Comparison of ENCODE assay signal across 8 mouse cellular contexts in genomic region chr5:115349225-115349555, GRCm38 (mm10). TPM values are rescaled to one million over a fixed set of nuclear protein-coding genes. Genes with fewer than 3 reads are reported as not detected.
A peak's percentile ranks its signal among the peaks of the same experiment; 100 is the strongest.
DNase-seq lines count a peak whose midpoint lies in the region; TF ChIP-seq lines count a peak whose summit lies in the region.

No protein-coding gene starts in this region.

- no peak for TF ChIP-seq POLR2A in ES-Bruce4 (IDR thresholded peaks at IDR 0.05; ENCODE audit: insufficient read depth, low read length)

- H3K9ac ChIP-seq in ES-Bruce4 (ENCODE audit: low read depth, poor library complexity, severe bottlenecking), result peak overlapping the region; percentile 65

- H3K4me3 ChIP-seq in heart, embryonic 10.5 days, result peak overlapping the region; percentile 94
- peak overlapping the region; percentile 69 for H3K4me3 ChIP-seq in ES-Bruce4 (ENCODE audit: low read depth, low read length)
- peak overlapping the region; percentile 75 for H3K4me3 ChIP-seq in hindbrain, embryonic 10.5 days
- H3K4me3 ChIP-seq in megakaryocyte, embryonic 14.5 days (replicated peaks), result peak overlapping the region; percentile 97

- TF ChIP-seq CTCF in ES-Bruce4 (IDR thresholded peaks at IDR 0.05; ENCODE audit: low read depth, low read length), result no peak

- DNase-seq in heart, embryonic 10.5 days (ENCODE audit: low spot score), result no peak
- DNase-seq in heart, adult 11 months, result no peak
- no peak for DNase-seq in hindbrain, embryonic 10.5 days (ENCODE audit: low spot score)
- no peak for DNase-seq in urinary bladder, postnatal 36 days (ENCODE audit: low spot score in 2 of 2)
- no peak for DNase-seq in cerebellum, postnatal 25 days
- no peak for DNase-seq in layer of hippocampus, adult 8-10 months (ENCODE audit: low spot score in 2 of 2)

- no peak for TF ChIP-seq EP300 in ES-Bruce4 (IDR thresholded peaks at IDR 0.05; ENCODE audit: insufficient read depth, low read depth, low read length)

- H3K4me1 ChIP-seq in heart, embryonic 10.5 days, result peaks cover 9% of the 10 kb centered on the region
- no peaks in the 10 kb centered on the region for H3K4me1 ChIP-seq in ES-Bruce4 (ENCODE audit: control insufficient read depth, insufficient read depth, low read length)
- peaks cover 22% of the 10 kb centered on the region for H3K4me1 ChIP-seq in hindbrain, embryonic 10.5 days (replicated peaks)
- H3K4me1 ChIP-seq in megakaryocyte, embryonic 14.5 days, result peaks cover 35% of the 10 kb centered on the region

- no peaks in the 10 kb centered on the region for H3K27me3 ChIP-seq in heart, embryonic 10.5 days (ENCODE audit: insufficient read depth, poor library complexity, severe bottlenecking)
- no peaks in the 10 kb centered on the region for H3K27me3 ChIP-seq in ES-Bruce4 (ENCODE audit: control insufficient read depth, insufficient read depth, low read length, poor library complexity, severe bottlenecking)
- H3K27me3 ChIP-seq in hindbrain, embryonic 10.5 days (ENCODE audit: insufficient read depth, poor library complexity, severe bottlenecking), result no peaks in the 10 kb centered on the region
- H3K27me3 ChIP-seq in megakaryocyte, embryonic 14.5 days (replicated peaks), result peaks cover 9% of the 10 kb centered on the region

- under 1% methylated on average over 18 of the region's 18 CpGs for WGBS in heart, embryonic 10.5 days
- WGBS in hindbrain, embryonic 10.5 days, result 1% methylated on average over 18 of the region's 18 CpGs

- no peaks in the 10 kb centered on the region for H3K9me3 ChIP-seq in heart, embryonic 10.5 days
- H3K9me3 ChIP-seq in ES-Bruce4 (replicated peaks; ENCODE audit: control insufficient read depth, insufficient read depth, low read length, poor library complexity, severe bottlenecking), result no peaks in the 10 kb centered on the region
- H3K9me3 ChIP-seq in hindbrain, embryonic 10.5 days, result no peaks in the 10 kb centered on the region; the same call in 1 of the 2 replicates
- peaks cover 4% of the 10 kb centered on the region; the same call in 1 of the 2 replicates for H3K9me3 ChIP-seq in megakaryocyte, embryonic 14.5 days

- peak overlapping the region; percentile 92 for H3K27ac ChIP-seq in heart, embryonic 10.5 days
- peak overlapping the region; percentile 10 for H3K27ac ChIP-seq in ES-Bruce4 (ENCODE audit: insufficient read depth, low read length)
- H3K27ac ChIP-seq in hindbrain, embryonic 10.5 days, result peak overlapping the region; percentile 91

- H3K36me3 ChIP-seq in heart, embryonic 10.5 days, result peaks cover 28% of the 10 kb centered on the region
- peaks cover 16% of the 10 kb centered on the region for H3K36me3 ChIP-seq in ES-Bruce4 (ENCODE audit: control insufficient read depth, insufficient read depth, low read length, poor library complexity, severe bottlenecking)
- H3K36me3 ChIP-seq in hindbrain, embryonic 10.5 days, result peaks cover 30% of the 10 kb centered on the region
- H3K36me3 ChIP-seq in megakaryocyte, embryonic 14.5 days (replicated peaks; ENCODE audit: low read length), result peaks cover 28% of the 10 kb centered on the region

RNA-seq across cellular contexts. Expression of gene Cox6a1, which starts 0.4 kb away (rescaled TPM):
- 1,049 and 1,325 TPM in 2 replicates for polyA plus RNA-seq in heart, embryonic 10.5 days (2016; fragmentation: Nextera tagmentation; extraction: Ambion mirVana)
- 319 and 337 TPM in 2 replicates for polyA plus RNA-seq in ES-Bruce4 (2011; ENCODE audit: insufficient read depth, insufficient read length, low read depth, missing spikeins)
- polyA plus RNA-seq in hindbrain, embryonic 10.5 days (2016; fragmentation: Nextera tagmentation; extraction: Ambion mirVana), result 875 and 1,016 TPM in 2 replicates
- 3,165 and 8,052 TPM in 2 replicates for polyA plus RNA-seq in megakaryocyte, embryonic 14.5 days (2012; ENCODE audit: insufficient read depth, low replicate concordance)
- 100 to 1,000 TPM; 621 to 774 (median 709) TPM for total RNA-seq in layer of hippocampus, adult 8-10 months (2022)

RNA-seq across cellular contexts. Expression of gene Triap1, which starts 8.2 kb away (rescaled TPM):
- polyA plus RNA-seq in heart, embryonic 10.5 days (2016; fragmentation: Nextera tagmentation; extraction: Ambion mirVana), result 40.3 and 46.7 TPM in 2 replicates
- polyA plus RNA-seq in ES-Bruce4 (2011; ENCODE audit: insufficient read depth, insufficient read length, low read depth, missing spikeins), result 21.6 and 22.9 TPM in 2 replicates
- polyA plus RNA-seq in hindbrain, embryonic 10.5 days (2016; fragmentation: Nextera tagmentation; extraction: Ambion mirVana), result 56.3 and 57.2 TPM in 2 replicates
- polyA plus RNA-seq in megakaryocyte, embryonic 14.5 days (2012; ENCODE audit: insufficient read depth, low replicate concordance), result 7.6 TPM in 1 of 2 replicates, not detected in the other
- 10 to 100 TPM; 21.1 to 24.6 (median 22.9) TPM for total RNA-seq in layer of hippocampus, adult 8-10 months (2022)

RNA-seq across cellular contexts. Expression of gene Gatc, which starts 8.2 kb away (rescaled TPM):
- 22.8 and 25.8 TPM in 2 replicates for polyA plus RNA-seq in heart, embryonic 10.5 days (2016; fragmentation: Nextera tagmentation; extraction: Ambion mirVana)
- polyA plus RNA-seq in ES-Bruce4 (2011; ENCODE audit: insufficient read depth, insufficient read length, low read depth, missing spikeins), result 12.9 and 17.3 TPM in 2 replicates
- 35.6 and 41.2 TPM in 2 replicates for polyA plus RNA-seq in hindbrain, embryonic 10.5 days (2016; fragmentation: Nextera tagmentation; extraction: Ambion mirVana)
- 1.9 and 8.0 TPM in 2 replicates for polyA plus RNA-seq in megakaryocyte, embryonic 14.5 days (2012; ENCODE audit: insufficient read depth, low replicate concordance)
- 10 to 100 TPM; 19.1 to 22.9 (median 20.9) TPM for total RNA-seq in layer of hippocampus, adult 8-10 months (2022)

RNA-seq across cellular contexts. Expression of gene Srsf9, which starts 22.2 kb away (rescaled TPM):
- 154 and 293 TPM in 2 replicates for polyA plus RNA-seq in heart, embryonic 10.5 days (2016; fragmentation: Nextera tagmentation; extraction: Ambion mirVana)
- 107 and 111 TPM in 2 replicates for polyA plus RNA-seq in ES-Bruce4 (2011; ENCODE audit: insufficient read depth, insufficient read length, low read depth, missing spikeins)
- polyA plus RNA-seq in hindbrain, embryonic 10.5 days (2016; fragmentation: Nextera tagmentation; extraction: Ambion mirVana), result 383 and 387 TPM in 2 replicates
- polyA plus RNA-seq in megakaryocyte, embryonic 14.5 days (2012; ENCODE audit: insufficient read depth, low replicate concordance), result 79.3 and 86.6 TPM in 2 replicates
- 10 to 100 TPM; 83.6 to 93.5 (median 86.2) TPM for total RNA-seq in layer of hippocampus, adult 8-10 months (2022)

RNA-seq across cellular contexts. Expression of gene Dynll1, which starts 48.4 kb away (rescaled TPM):
- polyA plus RNA-seq in heart, embryonic 10.5 days (2016; fragmentation: Nextera tagmentation; extraction: Ambion mirVana), result 1,455 and 1,701 TPM in 2 replicates
- 556 and 609 TPM in 2 replicates for polyA plus RNA-seq in ES-Bruce4 (2011; ENCODE audit: insufficient read depth, insufficient read length, low read depth, missing spikeins)
- polyA plus RNA-seq in hindbrain, embryonic 10.5 days (2016; fragmentation: Nextera tagmentation; extraction: Ambion mirVana), result 1,684 and 1,740 TPM in 2 replicates
- polyA plus RNA-seq in megakaryocyte, embryonic 14.5 days (2012; ENCODE audit: insufficient read depth, low replicate concordance), result 552 and 565 TPM in 2 replicates
- total RNA-seq in layer of hippocampus, adult 8-10 months (2022), result 100 to 1,000 TPM; 630 to 827 (median 734) TPM

Comparison
In these comparisons a context has a peak if more than half of its experiments do, and no peak if none do; other contexts are left out.
1. H3K27ac ChIP-seq: peak in every context shown above with its lines; median percentile 92 in heart, embryonic 10.5 days; 91 in hindbrain, embryonic 10.5 days; 10 in ES-Bruce4.